Comparison of ENCODE assay signal across 17 mouse cellular contexts in genomic region chr4:120868246-120868645, GRCm38 (mm10). TPM values are rescaled to one million over a fixed set of nuclear protein-coding genes. Genes with fewer than 3 reads are reported as not detected.
A peak's percentile ranks its signal among the peaks of the same experiment; 100 is the strongest.
DNase-seq lines count a peak whose midpoint lies in the region; ATAC-seq lines count a peak whose summit lies in the region.
"Had no signal": no experiment of that assay in that cellular context is flagged by ENCODE, and none has a peak within 500 bp of the region (broad histone marks: within the 10 kb centered on the region; RNA-seq: fewer than 3 reads in every experiment).

No protein-coding gene starts in this region.

- ATAC-seq in cerebellum, adult (ENCODE audit: insufficient number of reproducible peaks, low FRiP score, low TSS enrichment), result 0 out of 2 replicates have a peak, but pooled peaks have one; percentile 11
- ATAC-seq: CD4-positive, CD25-positive, alpha-beta regulatory T cell, adult 4 months; forebrain, postnatal 0 days; intestine, embryonic 15.5 days had no signal

- no peak for DNase-seq in cerebellum, adult 8-10 months
- DNase-seq in left cerebral cortex, postnatal 4 days, result peak; percentile 41
- no peak for DNase-seq in left cerebral cortex, adult 11 months (ENCODE audit: low spot score)
- DNase-seq in cerebellum, postnatal 14 days, result peak; percentile 66 to 72
- no peak for DNase-seq in ovary, postnatal 36 days (ENCODE audit: low spot score)
- DNase-seq in embryo, embryonic 11 days, result no peak
- DNase-seq: adrenal gland, adult 8-10 months; adrenal gland, postnatal 36 days; B cell, adult 2 months; forebrain, postnatal 0 days; gastrocnemius, postnatal 14 days; heart, adult 2 months; heart, postnatal 14 days; kidney, adult 18-20 months had no signal

- intact Hi-C loops in left cerebral cortex, postnatal 4 days (cut with DNase I), result no loop called here

RNA-seq across cellular contexts. Expression of gene Rims3, which starts 13.6 kb away (rescaled TPM):
- 10 to 100 TPM; 74.4 to 75.8 TPM for total RNA-seq in left cerebral cortex, postnatal 4 days (2021)

RNA-seq across cellular contexts. Expression of gene Nfyc, which starts 36.9 kb away (rescaled TPM):
- 10 to 100 TPM; 43.1 to 55.8 TPM for total RNA-seq in left cerebral cortex, postnatal 4 days (2021)

RNA-seq across cellular contexts. Expression of gene Exo5, which starts 56.6 kb away (rescaled TPM):
- 10 to 100 TPM; 20.3 to 23.0 TPM for total RNA-seq in left cerebral cortex, postnatal 4 days (2021)

Comparison
In these comparisons a context has a peak if more than half of its experiments do, and no peak if none do; other contexts are left out.
1. DNase-seq: peak in left cerebral cortex, postnatal 4 days (single experiment) and cerebellum, postnatal 14 days (2 of 2); none in cerebellum, adult 8-10 months (single experiment), left cerebral cortex, adult 11 months (single experiment), ovary, postnatal 36 days (single experiment) and embryo, embryonic 11 days (single experiment).